Mouse (Mus musculus): ENCODE results near the gene Atxn7l3b. TPM values are rescaled to one million over a fixed set of nuclear protein-coding genes. Genes with fewer than 3 reads are reported as not detected.
"Not testable (repeated sequence)": the region's sequence is repeated elsewhere in the genome, so short reads cannot be mapped to it uniquely, and the experiment has no call there.

Gene Atxn7l3b
- 34.0 TPM for polyA plus RNA-seq (2012; fragmentation: generic; extraction: Trizol)
- long read RNA-seq, experiment 1, transcript Atxn7l3b-201 (1 exons, 3,566 nt): major isoform, 71 of 71 reads
- long read RNA-seq, experiment 1, partial matches to known transcripts: 0 of 71 reads
- long read RNA-seq, experiment 1, other reads (novel, unspliced or antisense): 0 of 71 reads
- long read RNA-seq, experiment 2, transcript Atxn7l3b-201 (1 exons, 3,566 nt): major isoform, 15 of 15 reads
- long read RNA-seq, experiment 2, partial matches to known transcripts: 0 of 15 reads
- long read RNA-seq, experiment 2, other reads (novel, unspliced or antisense): 0 of 15 reads

- Histone ChIP-seq H3K27me3 (ENCODE audit: control insufficient read depth, insufficient read depth, insufficient read length) (no peaks in the 10 kb centered on the region), H3K36me3 (ENCODE audit: control insufficient read depth, insufficient read depth) (peaks cover 41% of the 10 kb centered on the region), H3K79me2 (ENCODE audit: control insufficient read depth, insufficient read depth) (peaks cover 51% of the 10 kb centered on the region), H3K4me3 (ENCODE audit: insufficient read depth, poor library complexity, severe bottlenecking) (peak within 1 kb of the TSS; percentile 79), H3ac (ENCODE audit: control insufficient read depth, insufficient read length, low read depth) (peak within 1 kb of the TSS; percentile 97), H3K79me3 (ENCODE audit: low read depth) (peaks cover 35% of the 10 kb centered on the region)
- TF ChIP-seq CTCF (IDR thresholded peaks at IDR 0.05; ENCODE audit: control insufficient read depth, insufficient read depth, insufficient read length) (no peak), MYOG (IDR thresholded peaks at IDR 0.05; ENCODE audit: control insufficient read depth, extremely low read depth, insufficient read length) (no peak), MAX (IDR thresholded peaks at IDR 0.05) (peak; percentile 13), FOSL1 (IDR thresholded peaks at IDR 0.05; ENCODE audit: insufficient read depth, low read length, poor library complexity, severe bottlenecking) (no peak), MYOD1 (IDR thresholded peaks at IDR 0.05; ENCODE audit: control insufficient read depth, insufficient read length, low read depth) (no peak)
Observed at GRCm38 (mm10) chr10:112928452-112929221, at the start of gene Atxn7l3b. Atxn7l3b (minus strand) TSS chr10:112929001.

- Histone ChIP-seq H3K27me3 (ENCODE audit: control insufficient read depth, insufficient read depth, insufficient read length) (no peaks in the 10 kb centered on the region), H3K36me3 (ENCODE audit: control insufficient read depth, insufficient read depth) (no peaks in the 10 kb centered on the region), H3K79me2 (ENCODE audit: control insufficient read depth, insufficient read depth) (no peaks in the 10 kb centered on the region), H3K4me3 (ENCODE audit: insufficient read depth, poor library complexity, severe bottlenecking) (no peak overlapping the region), H3K79me3 (ENCODE audit: low read depth) (no peaks in the 10 kb centered on the region), H3ac (ENCODE audit: control insufficient read depth, insufficient read length, low read depth) (no peak overlapping the region)
- TF ChIP-seq CEBPB (IDR thresholded peaks at IDR 0.05; ENCODE audit: low read depth) (no peak), FOSL1 (IDR thresholded peaks at IDR 0.05; ENCODE audit: insufficient read depth, low read length, poor library complexity, severe bottlenecking) (peak; percentile 11), MYOD1 (IDR thresholded peaks at IDR 0.05; ENCODE audit: control insufficient read depth, insufficient read length, low read depth) (peak; percentile 22), USF1 (IDR thresholded peaks at IDR 0.05; ENCODE audit: low read depth) (no peak)
Observed at GRCm38 (mm10) chr10:112977586-112977985, 48.8 kb upstream of the Atxn7l3b start.

- Histone ChIP-seq H3ac (ENCODE audit: control insufficient read depth, insufficient read length, low read depth) (no peak overlapping the region), H3K79me2 (ENCODE audit: control insufficient read depth, insufficient read depth) (no peaks in the 10 kb centered on the region), H3K79me3 (ENCODE audit: low read depth) (no peaks in the 10 kb centered on the region), H3K36me3 (ENCODE audit: control insufficient read depth, insufficient read depth) (no peaks in the 10 kb centered on the region), H3K4me3 (ENCODE audit: insufficient read depth, poor library complexity, severe bottlenecking) (no peak overlapping the region), H3K27me3 (ENCODE audit: control insufficient read depth, insufficient read depth, insufficient read length) (no peaks in the 10 kb centered on the region)
- no peak for TF ChIP-seq CTCF (IDR thresholded peaks at IDR 0.05; ENCODE audit: control insufficient read depth, insufficient read depth, insufficient read length)
- no peak for TF ChIP-seq MYOD1 (IDR thresholded peaks at IDR 0.05; ENCODE audit: control insufficient read depth, insufficient read length, low read depth)
- no peak for TF ChIP-seq CEBPB (IDR thresholded peaks at IDR 0.05; ENCODE audit: low read depth)
- TF ChIP-seq USF1 (IDR thresholded peaks at IDR 0.05; ENCODE audit: low read depth): no peak
- TF ChIP-seq MYOG (IDR thresholded peaks at IDR 0.05; ENCODE audit: control insufficient read depth, extremely low read depth, insufficient read length): no peak
- no peak for TF ChIP-seq FOSL1 (IDR thresholded peaks at IDR 0.05; ENCODE audit: insufficient read depth, low read length, poor library complexity, severe bottlenecking)
- no peak for TF ChIP-seq MAX (IDR thresholded peaks at IDR 0.05)
Observed at GRCm38 (mm10) chr10:112973286-112974026, 44.7 kb upstream of the Atxn7l3b start.

- H3ac ChIP-seq (ENCODE audit: control insufficient read depth, insufficient read length, low read depth): no peak overlapping the region
- H3K79me2 ChIP-seq (ENCODE audit: control insufficient read depth, insufficient read depth): no peaks in the 10 kb centered on the region
- no peaks in the 10 kb centered on the region for H3K27me3 ChIP-seq (ENCODE audit: control insufficient read depth, insufficient read depth, insufficient read length)
- H3K79me3 ChIP-seq (ENCODE audit: low read depth): no peaks in the 10 kb centered on the region
- TF ChIP-seq FOSL1 (IDR thresholded peaks at IDR 0.05; ENCODE audit: insufficient read depth, low read length, poor library complexity, severe bottlenecking): no peak
- no peak for TF ChIP-seq MAX (IDR thresholded peaks at IDR 0.05)
- no peak for TF ChIP-seq CTCF (IDR thresholded peaks at IDR 0.05; ENCODE audit: control insufficient read depth, insufficient read depth, insufficient read length)
- no peak overlapping the region for H3K4me3 ChIP-seq (ENCODE audit: insufficient read depth, poor library complexity, severe bottlenecking)
- H3K36me3 ChIP-seq (ENCODE audit: control insufficient read depth, insufficient read depth): no peaks in the 10 kb centered on the region
Observed at GRCm38 (mm10) chr10:112970002-112970589, 41.3 kb upstream of the Atxn7l3b start.

DNA sequence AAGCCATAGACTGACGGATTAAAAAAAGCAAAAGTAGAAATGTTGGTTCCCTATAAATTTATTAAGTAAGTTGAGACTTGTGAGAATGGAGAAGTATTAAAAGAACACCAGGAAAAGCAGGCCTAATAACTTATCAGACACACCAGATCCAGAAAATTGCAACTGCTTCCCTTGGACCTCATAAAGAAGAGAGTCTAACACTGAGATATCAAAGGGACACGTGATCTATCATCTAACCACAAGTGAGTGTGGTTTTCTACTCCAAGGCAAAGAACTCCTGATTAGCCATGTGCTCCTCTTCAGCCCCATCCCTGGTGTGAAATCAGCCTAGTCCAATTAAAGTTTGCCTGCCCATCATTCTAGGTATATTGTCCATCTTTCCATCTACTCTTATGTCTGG is 38.8 kb upstream of the Atxn7l3b start:
- Histone ChIP-seq H3K79me2 (ENCODE audit: control insufficient read depth, insufficient read depth) (no peaks in the 10 kb centered on the region), H3ac (ENCODE audit: control insufficient read depth, insufficient read length, low read depth) (no peak overlapping the region), H3K4me3 (ENCODE audit: insufficient read depth, poor library complexity, severe bottlenecking) (no peak overlapping the region), H3K79me3 (ENCODE audit: low read depth) (no peaks in the 10 kb centered on the region), H3K27me3 (ENCODE audit: control insufficient read depth, insufficient read depth, insufficient read length) (no peaks in the 10 kb centered on the region), H3K36me3 (ENCODE audit: control insufficient read depth, insufficient read depth) (no peaks in the 10 kb centered on the region)
- TF ChIP-seq USF1 (IDR thresholded peaks at IDR 0.05; ENCODE audit: low read depth) (peak; percentile 77), MYOD1 (IDR thresholded peaks at IDR 0.05; ENCODE audit: control insufficient read depth, insufficient read length, low read depth) (no peak)

DNA sequence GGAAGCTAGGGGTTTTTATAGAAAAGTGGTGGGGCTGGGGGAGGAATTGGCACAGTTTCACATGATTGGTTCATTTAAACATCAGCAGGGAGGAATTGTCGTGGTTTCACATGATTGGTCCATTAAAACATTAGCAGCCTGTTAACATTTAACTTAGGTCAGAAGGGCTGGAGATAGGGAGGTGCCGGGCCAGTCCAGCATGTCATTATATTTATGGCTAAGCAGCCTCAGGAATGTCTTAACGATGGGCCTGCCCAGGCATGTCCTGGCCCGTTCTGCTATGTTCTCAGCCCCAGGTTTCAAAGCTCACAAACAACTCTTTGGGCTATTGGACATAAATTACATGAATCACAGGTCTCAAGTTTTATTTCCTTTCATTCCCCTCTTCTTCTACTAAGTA is 33.4 kb upstream of the Atxn7l3b start:
- not testable (repeated sequence) for H3K27me3 ChIP-seq (ENCODE audit: control insufficient read depth, insufficient read depth, insufficient read length); H3K4me3 ChIP-seq (ENCODE audit: insufficient read depth, poor library complexity, severe bottlenecking); H3K79me3 ChIP-seq (ENCODE audit: low read depth); H3K36me3 ChIP-seq (ENCODE audit: control insufficient read depth, insufficient read depth); H3K79me2 ChIP-seq (ENCODE audit: control insufficient read depth, insufficient read depth); H3ac ChIP-seq (ENCODE audit: control insufficient read depth, insufficient read length, low read depth)
